Mouse (Mus musculus) mouse trophoblast stem cell (cell line): ENCODE data around the gene Dlat.
"Not testable (repeated sequence)": the region's sequence is repeated elsewhere in the genome, so short reads cannot be mapped to it uniquely, and the experiment has no call there.

Source experiments
- in situ Hi-C, 2 experiments: fragments of 300-500 bp; cut with MseI, MboI; formaldehyde crosslinking; loops; 2 replicates in 1 of 2; 3 replicates in 1 of 2; pipeline ENCODE4 v1.15.1; 2025

Gene Dlat

DNA sequence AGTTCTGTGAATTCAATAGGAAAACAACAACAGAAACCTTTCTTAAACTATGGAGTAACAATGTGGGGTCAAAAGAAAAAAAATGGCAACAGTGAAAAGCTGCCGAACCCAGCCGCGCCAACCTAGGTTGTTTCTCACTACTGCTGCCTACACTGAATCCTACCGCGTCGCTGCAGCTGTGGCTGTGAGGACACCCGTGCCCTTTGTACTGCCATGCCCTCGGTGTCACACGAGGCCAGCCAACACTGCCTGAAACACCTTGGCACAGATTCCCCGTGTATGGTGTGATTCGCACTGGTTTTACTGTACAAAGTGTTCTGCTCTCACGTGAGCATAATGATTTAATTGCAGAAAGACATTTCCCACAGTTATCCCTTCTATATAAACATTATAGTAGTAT is 851 bp upstream of the Dlat start:
- in situ Hi-C loops, result no loop called here

DNA sequence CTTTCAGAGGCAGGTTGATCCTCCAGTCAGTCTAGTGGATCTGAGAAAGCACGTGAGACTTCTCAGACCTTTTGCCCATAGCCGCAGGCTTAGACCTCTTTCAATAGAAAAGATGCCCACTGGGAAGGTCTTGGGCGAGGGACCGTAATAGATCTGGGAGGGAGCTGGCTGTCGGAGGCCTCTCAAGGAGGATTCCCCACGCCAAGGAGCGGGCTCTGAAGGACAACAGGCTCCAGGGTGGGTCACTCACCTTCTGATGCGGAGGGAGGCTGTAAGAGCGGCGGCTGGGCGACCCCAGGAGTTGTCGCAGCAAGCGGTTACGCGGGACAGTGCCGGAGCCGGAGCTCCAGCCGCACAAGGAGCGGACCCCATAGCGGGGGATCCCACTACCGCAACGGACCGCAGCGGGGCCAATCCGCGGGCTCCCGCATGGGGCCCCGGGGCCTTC is 615 bp downstream of the Dlat start:
- in situ Hi-C loops, result no loop called here

DNA sequence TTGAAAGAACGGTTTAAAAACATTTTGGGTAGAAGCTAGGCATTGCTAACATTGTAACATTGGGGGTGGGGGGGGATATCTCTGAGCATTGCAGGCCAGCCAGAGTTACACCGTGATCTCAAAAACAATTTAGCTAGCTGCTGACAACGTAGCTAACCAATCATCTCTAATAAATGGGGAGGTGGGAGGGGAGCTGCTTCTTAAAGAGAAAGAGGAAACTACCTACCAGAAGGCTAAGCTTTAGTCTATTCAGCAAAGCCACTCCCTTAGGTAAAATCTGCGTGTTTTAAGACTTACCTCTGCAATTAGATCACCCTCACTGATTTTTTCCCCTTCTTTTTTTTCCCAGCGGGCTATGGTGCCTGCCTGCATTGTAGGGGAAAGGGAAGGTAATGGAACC is 1.2 kb downstream of the Dlat start:
- in situ Hi-C loops, result no loop called here

DNA sequence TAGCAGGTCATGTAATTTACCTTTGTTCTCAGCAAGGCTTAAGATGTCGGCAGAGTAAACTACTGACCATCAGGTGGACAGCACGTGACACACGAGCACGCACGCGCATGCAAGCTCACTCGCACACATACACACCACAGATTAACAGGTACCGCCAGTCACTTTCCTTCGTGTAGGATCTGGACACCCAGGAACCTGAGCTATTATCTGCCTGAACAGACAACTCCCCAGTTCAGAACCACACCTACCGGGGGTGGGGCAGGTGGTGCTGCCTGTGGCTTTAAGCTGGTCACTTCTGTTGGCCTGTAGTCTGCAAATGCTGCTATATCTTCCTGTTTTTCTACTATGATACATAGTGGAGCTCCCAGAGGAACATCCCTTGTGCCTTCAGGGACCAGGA is 9.1 kb downstream of the Dlat start:
- in situ Hi-C loops, result no loop called here

DNA sequence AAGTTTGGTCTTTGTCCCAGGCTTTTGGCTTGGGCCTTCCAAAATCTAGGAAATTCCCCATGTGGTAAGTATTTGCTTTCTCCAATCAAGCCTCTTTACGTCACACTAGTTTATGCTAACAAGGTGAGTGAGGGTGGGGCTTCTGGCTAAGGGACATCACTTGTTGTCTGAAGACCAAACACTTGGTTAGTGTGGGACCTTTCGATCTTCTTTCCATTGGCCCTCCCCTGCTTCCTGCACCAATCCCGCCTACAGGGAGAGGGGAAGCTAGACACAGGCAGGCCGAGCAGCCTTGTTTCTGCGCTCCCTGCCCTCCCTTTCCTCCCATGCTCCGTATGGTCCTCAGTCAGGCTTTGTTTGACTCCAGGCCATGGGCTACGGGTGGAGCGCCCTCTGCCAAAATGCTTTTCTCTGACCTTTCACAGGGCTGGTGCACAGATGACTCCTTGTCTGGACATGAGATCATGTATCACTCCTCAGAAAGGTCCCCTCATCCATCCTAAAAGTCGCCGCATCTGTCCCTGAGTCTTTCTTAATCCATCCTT is 12.7 kb downstream of the Dlat start:
- in situ Hi-C loops, result no loop called here

DNA sequence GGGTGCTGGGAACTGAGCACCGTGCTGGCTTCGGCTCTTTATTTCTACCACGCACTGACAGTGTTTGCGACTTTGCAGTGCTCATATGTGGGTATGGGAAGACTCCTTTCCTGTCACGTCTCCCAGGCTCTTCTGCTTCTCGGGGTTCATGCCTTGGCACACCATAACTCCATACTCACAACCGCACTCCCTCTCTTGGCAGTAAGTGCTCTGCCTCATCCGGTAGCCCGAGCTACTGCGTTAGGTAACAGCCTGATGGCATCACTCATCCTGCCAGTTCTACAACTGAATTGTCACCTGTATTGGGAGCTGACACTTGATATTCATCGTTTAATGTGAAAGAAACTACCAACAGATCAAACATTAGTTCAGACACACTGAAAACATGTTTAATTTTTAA is 25.3 kb downstream of the Dlat start:
- in situ Hi-C loops, result no loop called here

DNA sequence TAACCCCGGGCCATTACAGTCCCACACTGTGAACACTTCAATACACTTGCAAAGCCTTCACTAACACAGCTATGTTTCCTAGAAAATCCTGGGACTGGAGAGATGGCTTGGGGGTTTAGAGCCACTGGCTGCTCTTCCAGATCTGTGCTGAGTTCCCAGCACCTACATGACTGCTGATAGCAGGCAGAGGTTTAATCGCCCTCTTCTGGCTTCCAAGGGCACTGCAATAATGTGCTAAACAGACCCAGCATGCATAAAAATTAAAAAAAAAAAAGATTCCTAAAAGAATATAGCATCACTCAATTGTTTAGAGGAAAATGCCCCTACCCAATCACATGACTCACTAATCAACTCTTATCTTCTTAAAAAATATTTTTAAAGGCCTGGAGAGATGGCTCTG is 26.5 kb downstream of the Dlat start:
- in situ Hi-C loops, result no loop called here

DNA sequence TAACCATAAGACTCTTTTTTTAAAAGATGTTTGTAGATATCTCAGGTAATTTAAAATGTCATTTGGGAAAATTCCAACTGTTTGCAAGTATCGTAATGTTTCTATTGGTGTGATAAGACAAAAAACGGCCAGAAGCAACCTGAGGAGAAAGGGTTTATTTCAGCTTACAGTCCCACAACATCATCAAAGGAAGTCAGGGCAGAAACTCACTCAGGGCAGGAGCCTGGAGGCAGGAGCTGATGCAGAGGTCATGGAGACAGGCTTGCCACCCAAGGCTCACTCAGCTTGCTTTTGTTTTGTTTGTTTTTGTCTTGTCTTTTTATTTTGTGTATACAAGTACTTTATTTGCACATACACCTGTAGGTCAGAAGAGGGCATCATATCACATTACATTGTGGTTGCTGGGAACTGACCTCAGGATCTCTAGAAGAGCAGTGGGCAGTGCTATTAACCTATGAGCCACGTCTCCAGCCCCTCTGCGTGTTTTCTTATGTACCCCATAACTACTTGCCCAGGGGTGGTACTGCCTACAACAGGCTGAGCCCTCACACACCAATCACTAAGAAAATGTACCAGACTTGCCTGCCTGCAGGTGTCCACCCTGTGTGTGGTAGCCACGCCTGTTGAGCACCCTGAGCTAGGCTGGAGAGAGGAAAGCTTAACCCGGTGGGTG is 27.4 kb downstream of the Dlat start:
- in situ Hi-C loops, result no loop called here

DNA sequence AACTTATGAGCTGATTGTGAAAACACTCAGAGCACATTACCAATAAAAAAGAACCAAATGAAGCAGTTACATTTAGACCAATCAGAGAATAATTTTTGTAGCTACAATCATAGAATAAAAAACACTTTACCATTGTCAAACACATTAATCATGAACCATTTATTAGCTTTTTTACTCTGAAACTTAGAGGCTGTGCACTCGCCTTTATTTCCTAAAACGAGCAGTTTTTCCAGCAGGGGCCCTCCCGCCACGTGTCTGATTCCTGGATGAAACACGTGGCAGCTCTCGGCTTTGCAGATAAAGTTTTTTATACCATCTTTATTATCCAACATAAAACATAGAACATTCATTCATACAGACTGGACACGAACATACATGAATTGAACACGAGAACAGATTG is 28.7 kb downstream of the Dlat start:
- in situ Hi-C loops, result not testable (repeated sequence)

DNA sequence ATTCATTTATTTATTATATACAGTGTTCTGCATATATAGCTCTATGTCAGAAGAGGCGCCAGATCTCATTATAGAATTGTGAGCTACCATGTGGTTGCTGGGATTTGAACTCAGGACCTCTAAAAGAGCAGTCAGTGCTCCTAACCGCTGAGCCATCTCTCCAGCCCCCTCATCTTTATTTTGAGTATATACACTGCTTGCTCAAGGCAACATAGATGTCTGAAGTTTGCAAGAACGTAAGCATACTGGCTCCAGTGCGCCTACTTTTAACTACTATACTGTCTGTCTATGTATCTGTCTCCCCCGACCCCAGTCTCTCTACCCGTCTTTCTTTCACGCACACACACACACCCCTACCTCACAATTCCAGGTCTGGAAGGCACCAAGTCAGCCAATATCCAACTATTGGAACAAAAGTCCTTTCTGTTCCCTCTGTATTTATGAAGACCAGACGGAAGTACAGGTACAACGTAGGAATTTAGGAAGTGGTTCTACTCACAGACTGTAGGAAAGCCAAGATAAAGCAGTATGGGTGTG is 41.7 kb downstream of the Dlat start:
- in situ Hi-C loops, result no loop called here

DNA sequence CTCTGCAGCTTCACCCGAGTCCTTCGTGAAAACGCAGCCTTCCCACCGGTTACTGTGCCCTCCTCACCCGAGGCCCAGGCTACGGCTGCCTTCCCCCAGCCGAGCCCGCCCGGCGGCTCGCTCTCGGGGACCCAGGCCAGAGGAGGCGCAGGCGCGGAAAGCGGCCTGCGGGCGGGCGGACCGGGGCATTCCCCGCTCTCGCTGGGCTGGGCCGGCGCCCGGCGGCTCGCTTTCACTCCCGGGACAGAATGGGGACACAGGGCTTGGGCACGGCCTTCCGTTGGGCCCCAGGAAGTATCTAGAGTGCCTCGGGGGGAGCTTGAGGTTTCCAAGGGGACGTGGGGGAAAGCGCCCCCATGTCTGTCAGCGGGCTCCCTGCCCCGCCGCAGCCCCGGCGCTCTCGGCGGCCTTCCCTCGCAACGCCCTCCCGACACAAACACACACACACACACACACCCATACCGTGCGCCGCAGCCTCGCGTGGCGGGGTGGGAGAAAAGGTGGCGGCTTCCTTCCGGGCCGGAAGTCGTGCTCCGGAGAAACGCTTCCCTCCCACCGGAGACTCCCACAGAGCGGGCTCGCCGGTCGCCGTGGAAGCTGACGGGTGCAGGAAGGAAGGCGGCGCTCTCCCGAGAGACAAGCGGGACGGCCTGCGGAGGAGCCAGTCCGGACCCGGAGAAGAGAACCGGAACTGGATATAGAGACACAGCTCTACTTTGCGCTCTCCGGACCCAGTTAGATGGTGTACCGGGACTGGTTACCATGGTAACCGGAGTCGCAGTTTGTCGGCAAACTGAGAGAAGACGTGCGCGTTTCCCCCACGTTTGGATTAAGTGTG is 42.6 kb downstream of the Dlat start, which contains the start of the genes Pih1d2 and Nkapd1:
TSS of gene Pih1d2 (plus strand) at position 556 of the 838 bp plus-strand sequence.
TSS of gene Nkapd1 (minus strand) at position 699 of the 838 bp plus-strand sequence.
- in situ Hi-C loops, result no loop called here

DNA sequence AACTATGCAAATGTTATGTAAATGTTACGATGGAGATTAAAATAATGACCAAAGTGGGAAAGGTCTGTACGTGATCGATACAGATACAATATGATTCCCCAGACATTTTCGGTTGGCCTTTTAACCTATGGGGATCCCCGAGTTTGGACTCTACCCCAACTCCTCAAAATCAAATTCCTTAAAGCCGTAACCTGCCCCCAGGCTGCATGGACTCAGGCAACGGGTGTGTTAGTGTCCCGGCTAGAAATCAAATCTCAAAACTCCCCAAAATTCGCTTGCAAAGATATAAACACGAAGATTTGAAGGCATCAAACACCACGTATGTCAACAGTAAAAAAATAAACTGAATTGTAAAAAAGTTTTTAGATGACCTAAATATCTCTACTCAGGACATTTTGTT is 43.4 kb downstream of the Dlat start:
- in situ Hi-C loops, result no loop called here

DNA sequence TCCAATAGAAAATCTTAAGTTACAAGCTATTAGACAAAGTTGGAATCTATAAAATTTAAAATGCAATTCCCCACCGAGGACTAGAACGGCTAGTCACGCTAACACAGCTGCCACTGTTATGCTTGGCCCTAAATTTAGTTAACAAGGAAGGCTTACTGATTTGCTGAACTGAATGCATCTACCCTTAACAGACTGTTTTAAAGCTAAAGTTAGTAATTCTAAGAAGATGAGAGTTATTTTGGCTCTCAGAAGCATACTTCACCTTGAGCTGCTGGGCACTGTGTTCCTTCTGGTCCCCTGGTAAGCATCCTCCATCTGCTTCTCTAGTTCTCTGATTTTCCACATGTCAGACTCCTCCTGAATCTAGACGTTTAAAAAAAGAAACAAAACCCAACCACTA is 47.5 kb downstream of the Dlat start:
- in situ Hi-C loops, result no loop called here

DNA sequence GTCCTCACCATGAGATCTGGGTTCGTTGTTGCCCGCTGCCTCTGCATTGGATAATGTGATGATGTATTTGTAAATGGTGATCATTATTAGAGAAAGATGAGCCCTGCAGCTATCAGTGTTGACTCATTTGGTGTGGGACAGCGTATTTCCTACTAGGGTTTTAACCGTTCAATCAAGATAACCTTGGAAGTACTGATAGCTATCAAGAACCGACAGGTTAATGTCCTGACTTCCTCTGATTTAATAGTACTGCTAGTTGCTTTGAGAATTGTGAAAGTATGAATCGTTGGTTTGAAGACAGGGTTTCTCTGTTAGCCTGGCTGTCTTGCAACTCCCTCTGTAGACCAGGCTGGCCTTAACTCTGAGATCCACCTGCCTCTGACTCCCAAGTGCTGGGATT is 55.2 kb downstream of the Dlat start:
- in situ Hi-C loops, result no loop called here

DNA sequence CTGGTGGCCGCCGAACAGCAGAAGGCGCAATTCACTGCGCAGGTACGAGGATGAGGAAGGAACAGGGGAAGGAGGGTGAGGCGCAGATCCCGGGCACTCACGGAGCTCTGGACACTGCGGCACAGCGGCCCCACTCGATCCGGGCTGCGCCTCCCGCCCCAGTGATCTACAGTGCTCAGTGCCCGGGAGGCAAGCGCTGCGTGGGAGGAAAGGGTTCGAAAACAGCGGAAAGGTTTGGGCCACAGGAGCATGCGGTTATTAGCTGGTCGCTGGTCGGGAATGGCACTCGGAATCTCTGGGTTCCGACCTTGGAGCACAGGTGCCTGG is 55.6 kb downstream of the Dlat start:
- in situ Hi-C loops, result no loop called here

DNA sequence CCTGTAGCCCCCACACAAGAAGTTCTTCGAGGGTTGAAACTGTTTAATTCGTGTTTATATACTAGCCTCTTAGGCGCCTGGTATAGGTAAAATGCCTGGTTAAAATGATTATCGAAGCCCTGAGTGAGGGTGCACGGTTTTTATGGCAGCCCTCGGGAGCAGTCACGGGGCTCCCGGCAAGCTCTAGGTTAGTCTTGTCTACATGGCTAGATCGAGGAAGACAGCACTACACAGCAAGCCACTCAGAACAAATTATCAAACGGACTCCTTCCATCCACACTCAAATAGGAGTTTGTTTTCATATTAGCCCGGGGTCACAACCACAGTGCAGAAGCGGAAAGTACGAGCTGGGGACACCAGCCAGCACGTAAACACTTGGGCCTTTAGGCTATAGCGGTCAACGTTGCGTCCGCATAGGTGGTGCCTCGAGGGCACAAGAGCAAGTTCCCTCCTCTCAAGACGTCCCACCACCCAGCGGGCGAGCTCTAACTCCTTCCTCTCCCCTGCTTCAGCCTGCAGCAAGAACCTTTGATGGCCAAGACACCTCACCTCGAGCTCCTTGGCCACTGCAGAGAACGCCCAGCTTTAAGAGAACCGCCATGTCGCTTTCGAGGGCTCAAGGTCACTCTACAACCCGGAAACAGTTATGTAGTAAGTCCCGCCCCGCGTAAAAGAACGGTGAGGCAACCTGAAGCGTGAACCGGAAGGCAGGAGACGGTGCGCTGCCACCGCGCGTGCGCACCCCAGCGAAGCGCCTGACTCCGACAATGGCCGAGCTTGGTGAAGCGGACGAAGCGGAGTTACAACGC is 56.2 kb downstream of the Dlat start, which contains the start of the genes Sdhd and Timm8b:
TSS of gene Sdhd (minus strand) at position 624 of the 809 bp plus-strand sequence.
TSS of gene Timm8b (plus strand) at position 722 of the 809 bp plus-strand sequence.
- in situ Hi-C loops, result no loop called here

DNA sequence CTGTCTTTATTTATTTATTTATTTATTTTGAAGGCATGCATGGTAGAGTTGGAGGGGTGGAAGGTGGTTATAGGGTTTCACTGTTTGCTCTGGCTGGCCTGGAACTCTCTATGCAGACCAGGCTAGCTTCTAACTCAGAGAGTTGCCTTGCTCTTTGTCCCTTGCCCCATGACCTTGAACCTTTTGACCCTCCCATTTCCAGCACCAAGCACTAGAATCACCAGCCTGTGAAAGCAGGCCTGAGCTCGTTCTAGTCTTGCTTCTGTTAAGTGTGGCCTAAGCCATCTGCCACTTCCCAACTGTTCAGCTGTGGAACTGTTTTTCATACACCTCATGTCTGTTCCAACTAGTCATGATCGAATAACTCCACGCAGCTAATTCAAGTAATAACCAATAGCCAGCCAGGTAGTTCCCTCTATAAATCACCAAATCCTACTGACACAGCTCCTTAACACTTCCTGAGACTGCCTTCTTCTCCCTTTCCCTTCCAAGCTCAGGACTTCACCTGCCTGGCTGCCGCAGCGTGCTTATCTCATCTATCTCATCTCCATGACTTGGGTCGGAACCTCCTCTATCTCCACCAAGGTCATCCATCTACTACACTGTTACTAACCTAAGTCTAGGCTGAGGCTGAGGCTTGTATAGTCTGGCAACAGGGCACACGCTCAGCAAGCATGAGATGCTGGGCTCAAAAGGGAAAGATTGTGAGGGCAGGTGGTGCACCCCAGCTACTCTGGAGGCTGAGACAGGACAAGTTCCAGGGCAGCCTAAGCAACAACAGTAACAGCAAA is 57.3 kb downstream of the Dlat start:
- in situ Hi-C loops, result no loop called here

DNA sequence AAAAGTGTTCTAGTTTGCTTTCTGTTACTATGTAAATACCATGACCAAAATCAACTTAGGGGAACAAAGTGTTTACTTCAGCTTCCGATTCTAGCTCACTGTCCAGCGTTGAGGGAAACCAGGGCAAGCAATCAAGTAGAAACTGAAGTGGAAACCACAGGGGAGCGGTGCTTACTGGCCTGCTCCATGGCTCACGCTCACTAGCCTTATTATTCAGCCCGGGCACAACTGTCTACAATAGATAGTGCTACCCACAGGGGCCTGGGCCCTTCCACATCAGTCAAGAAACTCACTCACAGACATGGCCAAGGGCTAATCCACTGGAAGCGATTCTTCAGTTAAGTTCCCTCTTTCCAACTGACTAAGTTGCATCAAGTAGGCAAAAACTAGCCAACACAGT is 58.0 kb downstream of the Dlat start:
- in situ Hi-C loops, result no loop called here

DNA sequence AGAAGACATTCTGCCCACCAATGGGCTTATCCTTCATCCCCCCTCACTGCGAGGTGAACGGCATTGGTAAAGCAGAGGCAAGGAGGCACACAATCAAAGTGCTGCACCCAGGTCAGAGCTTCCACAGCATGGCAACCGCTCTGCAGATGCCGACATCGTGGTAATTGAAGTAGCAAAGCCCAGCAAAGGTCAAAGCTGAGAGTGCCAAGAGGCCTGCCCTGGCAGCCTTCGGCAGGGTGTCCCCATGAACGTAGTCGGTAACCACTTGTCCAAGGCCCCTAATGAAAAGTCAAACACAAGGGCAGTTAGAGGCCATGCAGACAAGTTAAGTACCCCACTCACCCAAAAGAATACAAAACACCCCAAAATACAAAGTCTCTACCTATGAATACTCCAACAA is 62.6 kb downstream of the Dlat start:
- in situ Hi-C loops, result no loop called here

DNA sequence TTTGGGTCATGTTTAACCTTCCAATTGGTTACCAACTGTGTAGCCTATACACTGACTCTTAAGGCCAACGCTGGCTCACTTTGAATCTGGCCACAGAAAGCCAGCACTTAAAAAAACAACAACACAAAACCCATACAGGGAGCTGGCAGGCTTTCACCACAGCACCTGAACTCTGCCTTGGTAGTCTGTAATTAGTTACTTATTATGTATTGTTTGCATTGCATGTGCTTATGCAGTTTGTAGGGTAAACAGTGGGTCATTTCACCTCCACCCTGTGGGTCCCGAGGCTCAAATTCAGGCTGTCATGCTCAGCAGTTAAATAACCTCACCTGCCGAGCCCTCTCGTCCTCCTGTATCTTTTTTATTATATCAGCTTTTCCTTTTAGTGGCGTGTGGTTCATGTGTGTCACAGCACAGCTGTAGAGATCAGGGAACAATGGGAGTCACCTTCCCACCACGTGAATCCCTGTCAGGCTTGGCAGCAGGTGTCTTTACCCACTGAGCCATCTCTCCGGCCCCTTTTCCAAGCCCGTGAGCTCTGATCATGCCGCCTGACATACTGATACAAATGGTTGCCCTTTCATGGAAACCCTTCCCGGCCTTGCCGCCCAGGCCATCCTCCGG is 64.7 kb downstream of the Dlat start:
- in situ Hi-C loops, result no loop called here
